Mouse (Mus musculus) intestine, embryonic 14.5 days (tissue): ENCODE measurements around the gene D930020B18Rik. TPM values are rescaled to one million over a fixed set of nuclear protein-coding genes. Genes with fewer than 3 reads are reported as not detected.

Experiments used
- ATAC-seq: fragments of 200-750 bp; cut with Nextera tagmentation; replicated peaks from 2 replicates; pipeline ENCODE4 v1.8.0; 2017; ENCODE audit warnings: low read depth, moderate number of reproducible peaks, moderate TSS enrichment, moderate library complexity; ENCODE audit not compliant: low FRiP score, low TSS enrichment
- DNase-seq: peaks from one replicate; pipeline ENCODE4 v3.0.0-alpha.2; 2018; ENCODE audit warnings: low spot score
- H3K27ac ChIP-seq: fragments of 300-500 bp; sonication (generic); 2 replicates; pipeline ENCODE4 v1.5.1; 2014; ENCODE audit warnings: low read depth, mild to moderate bottlenecking, control low read depth
- H3K27me3 ChIP-seq: fragments of 300-500 bp; sonication (generic); replicated peaks from 2 replicates; pipeline ENCODE4 v1.6.1; 2014; ENCODE audit warnings: low read length, control low read depth; ENCODE audit not compliant: control insufficient read depth, insufficient read depth
- H3K36me3 ChIP-seq: fragments of 300-500 bp; sonication (generic); 2 replicates; pipeline ENCODE4 v1.6.1; 2014; ENCODE audit warnings: low read length, control low read depth; ENCODE audit not compliant: control insufficient read depth, insufficient read depth
- H3K4me1 ChIP-seq: fragments of 300-500 bp; sonication (generic); replicated peaks from 2 replicates; pipeline ENCODE4 v1.6.1; 2014; ENCODE audit warnings: low read length, control low read depth, mixed read lengths; ENCODE audit not compliant: control insufficient read depth, insufficient read depth
- H3K4me2 ChIP-seq: fragments of 300-500 bp; sonication (generic); 2 replicates; pipeline ENCODE4 v1.6.1; 2014; ENCODE audit warnings: low read length
- H3K4me3 ChIP-seq: fragments of 300-500 bp; sonication (generic); 2 replicates; pipeline ENCODE4 v1.5.1; 2014; ENCODE audit warnings: low read depth, low read length, control low read depth, mixed read lengths
- H3K9ac ChIP-seq: fragments of 300-500 bp; sonication (generic); 2 replicates; pipeline ENCODE4 v1.6.1; 2014; ENCODE audit warnings: mild to moderate bottlenecking, low read length
- H3K9me3 ChIP-seq: fragments of 300-500 bp; sonication (generic); 2 replicates; pipeline ENCODE4 v1.6.1; 2016; ENCODE audit warnings: low read length, control low read depth; ENCODE audit not compliant: control insufficient read depth
- WGBS: fragments of 180-500 bp; shearing (Covaris S2); extraction: QIAGEN DNeasy Blood & Tissue Kit; methylation state at CpG from one replicate; pipeline ENCODE4 v1.1.7; 2014; 5-methylcytosine and 5-hydroxymethylcytosine counted together
- polyA plus RNA-seq: library from polyadenylated mRNA; unstranded; fragments of >200 nt; fragmentation: Nextera tagmentation; extraction: Ambion mirVana; gene quantifications from 2 replicates; pipeline ENCODE4 v1.2.1, GENCODE M21; 2014

The D930020B18Rik gene
- polyA plus RNA-seq, 1 experiment from 2014 or later: 0.68 TPM

DNA sequence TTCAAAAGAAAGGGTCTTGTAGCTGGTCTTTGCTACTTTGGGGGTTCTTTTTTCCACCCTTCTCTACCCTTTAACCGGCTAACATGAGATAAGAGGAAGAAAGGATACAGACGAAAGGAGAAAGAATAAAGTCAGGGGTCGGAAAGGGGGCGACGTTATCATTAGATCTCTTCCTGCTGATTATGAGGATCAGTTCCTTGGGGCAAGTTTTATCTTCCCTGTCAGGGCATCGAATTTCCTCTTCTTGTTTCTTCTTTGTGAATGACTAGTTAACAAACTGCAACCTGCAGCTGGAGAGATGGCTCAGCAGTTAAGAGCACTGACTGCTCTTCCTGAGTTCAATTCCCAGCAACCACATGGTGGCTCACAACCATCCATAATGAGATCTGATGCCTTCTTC, 4.9 kb downstream of the D930020B18Rik start:
- WGBS: 54% methylated on average over 6 of the region's 6 CpGs
- ATAC-seq: no peak

DNA sequence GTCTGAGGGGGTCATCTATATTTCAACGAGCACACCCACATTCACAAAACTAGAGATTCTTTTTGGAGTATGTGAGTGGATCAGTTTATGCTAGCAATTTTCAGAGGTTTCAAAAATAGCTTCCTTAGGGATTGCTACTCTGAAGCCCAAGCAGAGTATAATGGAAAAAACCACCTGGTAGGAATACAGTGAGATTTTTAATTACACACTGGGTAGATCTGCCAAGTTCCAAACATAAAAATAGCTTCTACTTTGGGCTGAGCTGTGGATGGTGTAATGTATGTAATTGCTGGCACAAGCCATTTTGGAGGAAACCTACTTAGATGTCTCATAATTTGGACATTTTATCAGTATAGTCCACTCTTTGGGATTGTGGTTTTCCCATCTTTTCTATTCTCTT, 11.7 kb downstream of the D930020B18Rik start:
- Histone ChIP-seq H3K4me2 (no peak overlapping the region), H3K9ac (no peak overlapping the region), H3K36me3 (no peaks in the 10 kb centered on the region), H3K4me3 (no peak overlapping the region), H3K4me1 (no peaks in the 10 kb centered on the region), H3K9me3 (no peaks in the 10 kb centered on the region), H3K27me3 (no peaks in the 10 kb centered on the region), H3K27ac (no peak overlapping the region)
- no peak for DNase-seq
- ATAC-seq: no peak
- 91% methylated on average over 1 of the region's 1 CpGs for WGBS

More for the DNA sequence above, 4.9 kb downstream of the D930020B18Rik start:
- H3K9ac ChIP-seq: no peak overlapping the region
- H3K27me3 ChIP-seq: peaks cover 27% of the 10 kb centered on the region
- no peaks in the 10 kb centered on the region; the same call in 1 of the 2 replicates for H3K4me1 ChIP-seq
- DNase-seq: no peak
- H3K4me2 ChIP-seq: no peak overlapping the region
- no peaks in the 10 kb centered on the region for H3K9me3 ChIP-seq
- H3K27ac ChIP-seq: no peak overlapping the region
- no peaks in the 10 kb centered on the region for H3K36me3 ChIP-seq
- H3K4me3 ChIP-seq: no peak overlapping the region

DNA sequence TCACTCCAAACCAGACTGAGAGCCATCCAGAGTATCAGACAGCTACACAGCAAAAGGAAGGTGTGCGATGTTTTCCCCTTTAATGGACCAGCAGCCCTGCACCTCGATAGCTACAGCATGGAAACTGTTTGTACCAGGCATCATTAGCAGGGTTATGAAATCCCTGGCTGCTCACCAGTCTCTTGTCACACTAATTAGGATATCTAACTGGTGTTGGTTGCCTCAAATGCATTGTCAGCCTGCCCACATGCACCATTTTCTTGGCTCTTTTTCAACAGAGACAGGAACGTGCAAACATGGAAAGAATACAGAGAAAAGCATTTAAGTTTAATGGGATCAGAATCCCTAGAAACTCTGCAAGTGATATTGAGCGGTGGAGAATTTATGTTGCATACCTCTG, 14.5 kb downstream of the D930020B18Rik start:
- DNase-seq (no peak), ATAC-seq (no peak)
- no peaks in the 10 kb centered on the region for H3K27me3 ChIP-seq
- H3K9me3 ChIP-seq: no peaks in the 10 kb centered on the region
- WGBS: 88% methylated on average over 4 of the region's 4 CpGs
- no peak overlapping the region for H3K4me3 ChIP-seq
- H3K27ac ChIP-seq: no peak overlapping the region
- H3K36me3 ChIP-seq: no peaks in the 10 kb centered on the region
- H3K9ac ChIP-seq: no peak overlapping the region
- H3K4me1 ChIP-seq: no peaks in the 10 kb centered on the region
- H3K4me2 ChIP-seq: no peak overlapping the region

DNA sequence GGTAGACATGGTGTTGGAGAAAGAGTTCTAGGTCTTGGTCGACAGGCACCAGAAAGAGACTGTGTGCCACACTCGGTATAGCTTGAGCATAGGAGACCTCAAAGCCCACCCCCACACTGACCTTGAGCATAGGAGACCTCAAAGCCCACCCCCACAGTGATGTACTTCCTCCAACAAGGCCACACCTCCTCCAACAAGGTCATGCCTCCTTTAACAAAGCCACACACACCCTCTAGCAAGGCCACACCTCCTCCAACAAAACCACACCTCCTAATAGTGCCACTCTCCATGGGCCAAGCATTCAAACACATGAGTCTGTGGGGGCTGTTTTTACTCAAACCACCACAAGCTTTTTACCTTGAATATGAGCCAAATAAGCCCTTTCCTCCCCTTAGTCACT, 21.3 kb downstream of the D930020B18Rik start:
- H3K9ac ChIP-seq: no peak overlapping the region
- DNase-seq: no peak

DNA sequence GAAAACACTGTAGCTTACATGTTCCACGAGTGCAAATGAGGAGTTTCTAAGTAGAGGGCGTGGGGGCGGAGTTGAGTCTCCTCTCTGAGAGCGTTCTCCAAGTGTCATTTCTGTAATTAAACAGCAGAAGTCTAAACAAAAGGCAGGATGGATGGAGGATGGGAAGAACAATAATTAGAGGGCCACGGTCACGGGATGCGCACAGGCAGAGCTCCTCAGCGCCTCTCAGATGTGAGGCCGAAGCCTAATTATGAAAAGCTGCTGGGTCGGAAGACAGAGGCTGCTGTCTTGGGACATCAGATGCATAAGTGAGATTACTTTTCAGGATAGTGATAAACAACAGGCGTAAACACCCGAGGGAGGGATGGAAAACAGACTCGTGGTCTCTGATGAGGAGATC, 22.2 kb downstream of the D930020B18Rik start:
- no peak overlapping the region for H3K4me2 ChIP-seq
- H3K4me1 ChIP-seq: no peaks in the 10 kb centered on the region
- no peak overlapping the region for H3K4me3 ChIP-seq
- 57% methylated on average over 13 of the region's 13 CpGs for WGBS
- no peaks in the 10 kb centered on the region for H3K36me3 ChIP-seq
- no peak overlapping the region for H3K9ac ChIP-seq
- H3K9me3 ChIP-seq: no peaks in the 10 kb centered on the region
- DNase-seq (no peak), ATAC-seq (no peak)
- H3K27ac ChIP-seq: no peak overlapping the region
- H3K27me3 ChIP-seq: no peaks in the 10 kb centered on the region

More for the DNA sequence above, 21.3 kb downstream of the D930020B18Rik start:
- Histone ChIP-seq H3K4me1 (no peaks in the 10 kb centered on the region), H3K27me3 (no peaks in the 10 kb centered on the region), H3K4me3 (no peak overlapping the region), H3K36me3 (no peaks in the 10 kb centered on the region), H3K27ac (no peak overlapping the region), H3K4me2 (no peak overlapping the region), H3K9me3 (no peaks in the 10 kb centered on the region)
- WGBS: 80% methylated on average over 2 of the region's 2 CpGs
- ATAC-seq: no peak

DNA sequence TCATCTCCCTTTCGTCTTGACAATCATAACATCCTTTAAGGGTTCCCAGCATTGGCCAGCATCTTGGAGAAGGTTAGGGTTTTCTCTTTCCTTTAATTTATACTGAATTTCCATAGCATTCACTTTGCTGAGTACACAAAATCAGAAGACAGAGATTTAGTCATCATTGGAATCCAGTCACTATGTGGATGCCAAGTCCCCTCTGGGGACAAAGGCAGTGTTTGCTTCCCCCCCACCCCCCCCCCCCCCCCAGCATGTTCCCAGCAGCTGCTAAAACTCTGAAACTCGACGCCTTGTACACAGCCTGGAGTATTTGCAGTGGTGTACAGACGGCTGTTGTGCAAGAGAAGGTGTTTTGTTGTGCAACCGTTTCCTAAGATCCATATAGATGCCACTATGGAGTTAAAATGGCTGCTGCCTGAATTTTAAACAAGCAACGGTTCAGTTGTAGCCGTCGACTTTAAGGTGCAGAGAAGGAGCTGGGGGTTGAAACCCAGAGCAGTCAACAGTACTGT, 24.3 kb downstream of the D930020B18Rik start:
- Histone ChIP-seq H3K4me3 (no peak overlapping the region), H3K9me3 (no peaks in the 10 kb centered on the region), H3K4me2 (no peak overlapping the region), H3K4me1 (no peaks in the 10 kb centered on the region), H3K9ac (no peak overlapping the region), H3K27ac (no peak overlapping the region), H3K27me3 (no peaks in the 10 kb centered on the region), H3K36me3 (no peaks in the 10 kb centered on the region)
- no peak for DNase-seq
- ATAC-seq: no peak
- 63% methylated on average over 8 of the region's 8 CpGs for WGBS

DNA sequence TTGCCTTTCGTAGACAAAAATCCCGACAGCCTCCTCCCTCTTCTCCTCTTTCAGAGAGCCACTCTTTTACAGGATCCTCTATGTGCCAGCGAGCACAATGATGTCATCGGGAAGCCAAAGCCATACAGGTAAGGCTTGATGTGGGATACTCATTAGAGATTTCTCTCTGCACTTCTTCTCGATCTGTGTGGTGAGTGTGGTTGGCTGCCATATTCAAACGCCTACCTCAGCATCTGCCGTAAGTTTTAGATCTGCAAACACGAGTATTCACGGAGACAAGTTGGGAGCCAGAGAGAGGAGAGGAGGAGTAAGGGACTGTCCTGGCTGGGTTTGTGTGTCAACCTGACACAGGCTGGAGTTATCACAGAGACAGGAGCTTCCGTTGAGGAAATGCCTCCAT, 27.7 kb downstream of the D930020B18Rik start:
- Histone ChIP-seq H3K4me1 (no peaks in the 10 kb centered on the region), H3K9ac (no peak overlapping the region), H3K4me2 (no peak overlapping the region), H3K36me3 (no peaks in the 10 kb centered on the region), H3K27ac (no peak overlapping the region), H3K4me3 (no peak overlapping the region), H3K9me3 (no peaks in the 10 kb centered on the region), H3K27me3 (no peaks in the 10 kb centered on the region)
- WGBS: 75% methylated on average over 10 of the region's 10 CpGs
- DNase-seq (no peak), ATAC-seq (no peak)

DNA sequence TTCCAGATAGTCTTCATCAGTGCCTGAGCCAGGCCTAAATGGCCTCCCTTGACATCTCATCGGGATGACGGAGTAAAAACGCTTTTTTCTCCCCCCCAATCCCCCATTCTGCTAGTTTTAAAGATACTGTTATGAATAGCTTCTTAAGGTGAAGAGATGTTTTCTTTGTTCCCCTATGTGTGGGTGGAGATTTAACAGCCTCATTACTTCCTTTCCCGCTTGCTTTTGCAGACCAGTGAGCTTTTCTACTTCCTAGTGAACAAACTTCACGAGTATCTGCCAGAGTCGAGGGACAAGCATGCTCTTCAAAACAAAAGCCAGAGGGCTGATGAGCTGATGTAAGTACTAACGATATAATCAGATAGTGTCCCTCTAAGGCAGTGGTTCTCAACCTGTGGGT, 35.6 kb downstream of the D930020B18Rik start:
- no peaks in the 10 kb centered on the region for H3K36me3 ChIP-seq
- 61% methylated on average over 7 of the region's 7 CpGs for WGBS
- H3K9me3 ChIP-seq: no peaks in the 10 kb centered on the region
- DNase-seq (no peak), ATAC-seq (no peak)
- no peaks in the 10 kb centered on the region for H3K4me1 ChIP-seq
- no peaks in the 10 kb centered on the region for H3K27me3 ChIP-seq
- no peak overlapping the region for H3K4me2 ChIP-seq
- H3K27ac ChIP-seq: no peak overlapping the region
- no peak overlapping the region for H3K4me3 ChIP-seq
- H3K9ac ChIP-seq: no peak overlapping the region

DNA sequence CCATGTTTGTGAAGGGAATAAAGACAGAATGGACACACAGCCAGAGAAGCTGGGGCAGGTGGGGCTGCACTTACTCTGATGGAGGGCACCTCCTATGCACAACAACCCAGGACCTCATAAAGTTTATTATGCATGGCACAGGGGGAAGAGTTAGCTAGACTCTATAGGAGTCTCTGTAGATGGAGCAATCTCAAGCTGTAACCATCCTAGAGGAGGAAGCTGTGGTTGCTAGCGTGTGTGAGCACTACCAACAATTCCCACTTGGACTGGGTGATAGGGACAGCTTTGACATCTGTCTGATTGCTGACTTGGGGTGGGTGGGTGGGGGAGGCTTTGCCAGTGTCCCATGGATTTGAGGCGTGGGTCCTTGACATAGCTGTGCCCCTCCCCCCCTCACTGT, 39.5 kb downstream of the D930020B18Rik start:
- Histone ChIP-seq H3K9me3 (no peaks in the 10 kb centered on the region), H3K4me2 (no peak overlapping the region), H3K36me3 (no peaks in the 10 kb centered on the region), H3K4me1 (no peaks in the 10 kb centered on the region), H3K27me3 (no peaks in the 10 kb centered on the region), H3K27ac (no peak overlapping the region), H3K4me3 (no peak overlapping the region), H3K9ac (no peak overlapping the region)
- no peak for DNase-seq
- 80% methylated on average over 2 of the region's 2 CpGs for WGBS
- no peak for ATAC-seq
